9 mouse cellular contexts compared by ENCODE assay signal in the genomic region with DNA sequence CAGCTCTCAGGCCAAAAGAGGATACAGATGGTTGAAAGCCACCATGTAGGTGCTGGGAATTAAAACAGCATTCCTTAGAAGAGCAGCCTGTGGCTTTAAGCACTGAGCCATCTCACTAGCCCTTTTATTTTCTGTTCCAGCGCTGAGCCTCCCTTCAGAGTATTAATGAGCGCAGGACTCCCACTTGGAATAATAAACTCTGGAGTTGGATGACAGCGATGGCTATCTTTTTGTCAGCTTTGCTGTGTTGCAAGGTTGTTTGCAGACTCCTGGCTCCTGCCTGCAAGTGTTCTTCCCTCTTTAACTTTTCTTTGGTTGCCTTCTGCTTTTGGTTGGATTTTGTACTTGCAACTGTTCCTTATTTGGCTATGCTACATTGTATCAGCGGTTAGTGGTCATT. TPM values are rescaled to one million over a fixed set of nuclear protein-coding genes. Genes with fewer than 3 reads are reported as not detected.
DNase-seq lines count a peak whose midpoint lies in the region; ATAC-seq and TF ChIP-seq lines count a peak whose summit lies in the region.
"Had no signal": no experiment of that assay in that cellular context is flagged by ENCODE, and none has a peak within 500 bp of the region (broad histone marks: within the 10 kb centered on the region; RNA-seq: fewer than 3 reads in every experiment).

No protein-coding gene starts in this region.

- peak overlapping the region; percentile 1; the same call in 1 of the 2 replicates for H3K4me3 ChIP-seq in embryonic facial prominence, embryonic 13.5 days
- H3K4me3 ChIP-seq in embryonic facial prominence, embryonic 10.5 days = no peak overlapping the region; the same call in 1 of the 2 replicates
- H3K4me3 ChIP-seq in liver, adult 2 months (ENCODE audit: insufficient read depth, low read depth, low read length) = no peak overlapping the region
- no peak overlapping the region for H3K4me3 ChIP-seq in limb, embryonic 14.5 days (replicated peaks; ENCODE audit: low read length)
- peak overlapping the region; percentile 25 for H3K4me3 ChIP-seq in neural tube, embryonic 15.5 days (replicated peaks)

- no peak for TF ChIP-seq CTCF in liver, adult 2 months (IDR thresholded peaks at IDR 0.05; ENCODE audit: low read depth, low read length)

- 81% methylated on average over 4 of the region's 4 CpGs for WGBS in embryonic facial prominence, embryonic 13.5 days
- 79% methylated on average over 4 of the region's 4 CpGs for WGBS in embryonic facial prominence, embryonic 10.5 days
- 24% methylated on average over 4 of the region's 4 CpGs for WGBS in liver, adult 2 months
- WGBS in limb, embryonic 14.5 days = 67% methylated on average over 4 of the region's 4 CpGs
- 54% methylated on average over 4 of the region's 4 CpGs for WGBS in neural tube, embryonic 15.5 days

- H3K27me3 ChIP-seq in embryonic facial prominence, embryonic 13.5 days = no peaks in the 10 kb centered on the region
- H3K27me3 ChIP-seq in embryonic facial prominence, embryonic 10.5 days (replicated peaks; ENCODE audit: low read depth, poor library complexity, severe bottlenecking) = peaks cover 37% of the 10 kb centered on the region
- H3K27me3 ChIP-seq in liver, adult 2 months (ENCODE audit: control insufficient read depth, insufficient read depth, low read length) = no peaks in the 10 kb centered on the region
- H3K27me3 ChIP-seq in limb, embryonic 14.5 days (ENCODE audit: control insufficient read depth, insufficient read depth, low read length) = no peaks in the 10 kb centered on the region
- no peaks in the 10 kb centered on the region for H3K27me3 ChIP-seq in neural tube, embryonic 15.5 days (replicated peaks)

- peak overlapping the region; percentile 52 for H3K9ac ChIP-seq in embryonic facial prominence, embryonic 13.5 days
- no peak overlapping the region for H3K9ac ChIP-seq in liver, adult 2 months (ENCODE audit: low read depth, low read length)
- H3K9ac ChIP-seq in limb, embryonic 14.5 days (ENCODE audit: low read depth, low read length, severe bottlenecking) = no peak overlapping the region
- H3K9ac ChIP-seq in neural tube, embryonic 15.5 days (replicated peaks) = no peak overlapping the region

- peak overlapping the region; percentile 90 for H3K4me2 ChIP-seq in embryonic facial prominence, embryonic 13.5 days
- H3K4me2 ChIP-seq in limb, embryonic 14.5 days (replicated peaks; ENCODE audit: low read depth, low read length, severe bottlenecking) = peak overlapping the region; percentile 17; the same call in 1 of the 2 replicates
- peak overlapping the region; percentile 79 for H3K4me2 ChIP-seq in neural tube, embryonic 15.5 days

- peaks cover 18% of the 10 kb centered on the region for H3K4me1 ChIP-seq in embryonic facial prominence, embryonic 13.5 days
- H3K4me1 ChIP-seq in embryonic facial prominence, embryonic 10.5 days = peaks cover 30% of the 10 kb centered on the region
- peaks cover 35% of the 10 kb centered on the region for H3K4me1 ChIP-seq in liver, adult 2 months (ENCODE audit: control insufficient read depth, insufficient read depth, low read length)
- H3K4me1 ChIP-seq in limb, embryonic 14.5 days (ENCODE audit: control insufficient read depth, insufficient read depth, low read length) = peaks cover 19% of the 10 kb centered on the region
- peaks cover 39% of the 10 kb centered on the region for H3K4me1 ChIP-seq in neural tube, embryonic 15.5 days

- peaks cover 18% of the 10 kb centered on the region; the same call in 1 of the 2 replicates for H3K79me2 ChIP-seq in liver, adult 2 months (ENCODE audit: control insufficient read depth, insufficient read depth, low read length)

- no peaks in the 10 kb centered on the region for H3K9me3 ChIP-seq in embryonic facial prominence, embryonic 13.5 days
- H3K9me3 ChIP-seq in embryonic facial prominence, embryonic 10.5 days = no peaks in the 10 kb centered on the region
- no peaks in the 10 kb centered on the region for H3K9me3 ChIP-seq in limb, embryonic 14.5 days (ENCODE audit: control insufficient read depth, low read length)
- H3K9me3 ChIP-seq in neural tube, embryonic 15.5 days (replicated peaks) = no peaks in the 10 kb centered on the region

- TF ChIP-seq POLR2A in liver, adult 2 months (IDR thresholded peaks at IDR 0.05; ENCODE audit: extremely low read depth, insufficient read depth, low read length) = no peak
- TF ChIP-seq POLR2A in limb, embryonic 14.5 days (IDR thresholded peaks at IDR 0.05; ENCODE audit: borderline replicate concordance, extremely low read depth, insufficient read depth, insufficient read length) = no peak

- no peak for DNase-seq in embryonic facial prominence, embryonic 10.5 days (ENCODE audit: low spot score)
- DNase-seq in liver, adult 2 months (ENCODE audit: extremely low read depth, low read depth, low spot score) = peak; percentile 44
- no peak for DNase-seq in liver
- no peak for DNase-seq in limb, embryonic 14.5 days (ENCODE audit: low spot score)
- DNase-seq in cerebellum, postnatal 4 days (ENCODE audit: low spot score in 2 of 2) = no peak
- no peak for DNase-seq in natural killer cell, adult 2 months (ENCODE audit: low spot score in 2 of 2)
- DNase-seq: thymus, adult 2 months had no signal

- ATAC-seq in embryonic facial prominence, embryonic 13.5 days (ENCODE audit: insufficient number of reproducible peaks, insufficient read depth, low FRiP score, low TSS enrichment, low read depth) = no peak
- ATAC-seq in limb, embryonic 14.5 days (ENCODE audit: low FRiP score, low read depth) = no peak
- no peak for ATAC-seq in neural tube, embryonic 15.5 days (ENCODE audit: low FRiP score)

- H3K27ac ChIP-seq in embryonic facial prominence, embryonic 13.5 days = no peak overlapping the region
- H3K27ac ChIP-seq in embryonic facial prominence, embryonic 10.5 days (replicated peaks) = no peak overlapping the region
- H3K27ac ChIP-seq in liver, adult 2 months (replicated peaks; ENCODE audit: insufficient read depth, low read depth, low read length) = 0 out of 2 replicates have a peak overlapping the region, but pooled peaks have one; percentile 7
- H3K27ac ChIP-seq in limb, embryonic 14.5 days (replicated peaks; ENCODE audit: low read depth, low read length) = no peak overlapping the region
- no peak overlapping the region for H3K27ac ChIP-seq in neural tube, embryonic 15.5 days (replicated peaks)

- H3K36me3 ChIP-seq in embryonic facial prominence, embryonic 13.5 days = 0 out of 2 replicates have a peak, but pooled peaks cover 4% of the 10 kb centered on the region
- H3K36me3 ChIP-seq in embryonic facial prominence, embryonic 10.5 days (replicated peaks) = 0 out of 2 replicates have a peak, but pooled peaks cover 5% of the 10 kb centered on the region
- no peaks in the 10 kb centered on the region for H3K36me3 ChIP-seq in liver, adult 2 months (ENCODE audit: control insufficient read depth, insufficient read depth, low read length)
- H3K36me3 ChIP-seq in limb, embryonic 14.5 days (ENCODE audit: control insufficient read depth, insufficient read depth, low read length) = peaks cover 4% of the 10 kb centered on the region; the same call in 1 of the 2 replicates
- H3K36me3 ChIP-seq in neural tube, embryonic 15.5 days = peaks cover 4% of the 10 kb centered on the region; the same call in 1 of the 2 replicates

RNA-seq across cellular contexts. Expression of gene Prkar2a, which starts 4.8 kb away (rescaled TPM):
- polyA plus RNA-seq in embryonic facial prominence, embryonic 13.5 days (2015; fragmentation: Nextera tagmentation; extraction: Ambion mirVana) = 25.6 and 27.9 TPM in 2 replicates
- polyA plus RNA-seq in embryonic facial prominence, embryonic 10.5 days (2016; fragmentation: Nextera tagmentation; extraction: Ambion mirVana) = 24.7 and 26.2 TPM in 2 replicates
- total RNA-seq in liver, adult 2 months (2014; rRNA removed) = 20.0 and 26.2 TPM in 2 replicates
- 23.4 and 28.8 TPM in 2 replicates for polyA plus RNA-seq in liver, adult 2 months (2012; rRNA removed)
- polyA plus RNA-seq in limb, embryonic 14.5 days (2012; rRNA removed) = 18.5 and 20.4 TPM in 2 replicates
- 33.6 and 34.1 TPM in 2 replicates for polyA plus RNA-seq in limb, embryonic 14.5 days (2014; fragmentation: Nextera tagmentation; extraction: Ambion mirVana)
- polyA plus RNA-seq in neural tube, embryonic 15.5 days (2015; fragmentation: Nextera tagmentation; extraction: Ambion mirVana) = 50.6 and 59.5 TPM in 2 replicates

RNA-seq across cellular contexts. Expression of gene Slc25a20, which starts 32.1 kb away (rescaled TPM):
- polyA plus RNA-seq in embryonic facial prominence, embryonic 13.5 days (2015; fragmentation: Nextera tagmentation; extraction: Ambion mirVana) = 47.1 and 48.4 TPM in 2 replicates
- 30.4 and 35.1 TPM in 2 replicates for polyA plus RNA-seq in embryonic facial prominence, embryonic 10.5 days (2016; fragmentation: Nextera tagmentation; extraction: Ambion mirVana)
- total RNA-seq in liver, adult 2 months (2014; rRNA removed) = 96.4 and 118 TPM in 2 replicates
- polyA plus RNA-seq in liver, adult 2 months (2012; rRNA removed) = 52.5 and 70.6 TPM in 2 replicates
- 16.6 and 20.7 TPM in 2 replicates for polyA plus RNA-seq in limb, embryonic 14.5 days (2012; rRNA removed)
- 28.2 and 29.1 TPM in 2 replicates for polyA plus RNA-seq in limb, embryonic 14.5 days (2014; fragmentation: Nextera tagmentation; extraction: Ambion mirVana)
- 41.4 and 49.4 TPM in 2 replicates for polyA plus RNA-seq in neural tube, embryonic 15.5 days (2015; fragmentation: Nextera tagmentation; extraction: Ambion mirVana)

RNA-seq across cellular contexts. Expression of gene Arih2, which starts 44.8 kb away (rescaled TPM):
- polyA plus RNA-seq in embryonic facial prominence, embryonic 13.5 days (2015; fragmentation: Nextera tagmentation; extraction: Ambion mirVana) = 51.9 and 53.7 TPM in 2 replicates
- 57.9 and 62.5 TPM in 2 replicates for polyA plus RNA-seq in embryonic facial prominence, embryonic 10.5 days (2016; fragmentation: Nextera tagmentation; extraction: Ambion mirVana)
- total RNA-seq in liver, adult 2 months (2014; rRNA removed) = 34.0 and 37.1 TPM in 2 replicates
- polyA plus RNA-seq in liver, adult 2 months (2012; rRNA removed) = 25.5 and 26.8 TPM in 2 replicates
- polyA plus RNA-seq in limb, embryonic 14.5 days (2012; rRNA removed) = 46.2 and 48.5 TPM in 2 replicates
- 35.7 and 39.8 TPM in 2 replicates for polyA plus RNA-seq in limb, embryonic 14.5 days (2014; fragmentation: Nextera tagmentation; extraction: Ambion mirVana)
- 44.4 and 47.3 TPM in 2 replicates for polyA plus RNA-seq in neural tube, embryonic 15.5 days (2015; fragmentation: Nextera tagmentation; extraction: Ambion mirVana)

Comparison
In these comparisons a context has a peak if more than half of its experiments do, and no peak if none do; other contexts are left out.
1. H3K4me3 ChIP-seq: peak in embryonic facial prominence, embryonic 13.5 days (single experiment) and neural tube, embryonic 15.5 days (single experiment); none in embryonic facial prominence, embryonic 10.5 days (single experiment), liver, adult 2 months (single experiment) and limb, embryonic 14.5 days (single experiment).
2. H3K4me2 ChIP-seq: peak in every context shown above with its lines; median percentile 90 in embryonic facial prominence, embryonic 13.5 days; 79 in neural tube, embryonic 15.5 days; 17 in limb, embryonic 14.5 days.